Mouse (Mus musculus): ENCODE data around the gene Wasf2. TPM values are rescaled to one million over a fixed set of nuclear protein-coding genes. Genes with fewer than 3 reads are reported as not detected.

Gene Wasf2
- polyA plus RNA-seq, 1 experiment from 2014 or later, result 132 TPM

- Histone ChIP-seq H3K4me1 (peaks cover 21% of the 10 kb centered on the region), H3K27me3 (peaks cover 49% of the 10 kb centered on the region), H3K4me3 (no peak overlapping the region), H3K27ac (no peak overlapping the region), H3K9me3 (no peaks in the 10 kb centered on the region), H3K36me3 (no peaks in the 10 kb centered on the region), H3K4me2 (replicated peaks) (peak overlapping the region; percentile 99), H3K9ac (no peak overlapping the region)
- whole genome bisulfite sequencing, result 92% methylated on average over 19 of the region's 19 CpGs
- no peak for ATAC-seq (ENCODE audit: low FRiP score, low read depth)
These were observed 80.6 kb downstream of the Wasf2 start for GRCm38 (mm10) chr4:133210788-133211390.

- H3K9me3 ChIP-seq, result no peaks in the 10 kb centered on the region
- H3K4me3 ChIP-seq, result peak within 1 kb of the TSS; percentile 71
- H3K27me3 ChIP-seq, result peaks cover 49% of the 10 kb centered on the region
- peak within 1 kb of the TSS; percentile 99 for H3K4me2 ChIP-seq (replicated peaks)
- 3% methylated on average over 52 of the region's 52 CpGs for WGBS
- H3K27ac ChIP-seq, result no peak within 1 kb of the TSS
- peaks cover 21% of the 10 kb centered on the region for H3K4me1 ChIP-seq
- ATAC-seq (ENCODE audit: low FRiP score, low read depth), result no peak; the same call in 1 of the 2 replicates
- peak within 1 kb of the TSS; percentile 70 for H3K9ac ChIP-seq
- no peaks in the 10 kb centered on the region for H3K36me3 ChIP-seq
These were observed 81.7 kb downstream of the Wasf2 start, which contains the start of the genes Cd164l2 and Gpr3 for GRCm38 (mm10) chr4:133211751-133212561. Gene Cd164l2 (plus strand): TSS chr4:133212131. Gene Gpr3 (minus strand): TSS chr4:133212536.

GRCm38 (mm10) chr4:133212562-133213267, 82.4 kb downstream of the Wasf2 start:
- no peaks in the 10 kb centered on the region for H3K9me3 ChIP-seq
- H3K27me3 ChIP-seq, result peaks cover 49% of the 10 kb centered on the region
- peaks cover 21% of the 10 kb centered on the region for H3K4me1 ChIP-seq
- no peaks in the 10 kb centered on the region for H3K36me3 ChIP-seq
- H3K4me2 ChIP-seq (replicated peaks), result peak overlapping the region; percentile 99
- no peak overlapping the region for H3K27ac ChIP-seq
- H3K4me3 ChIP-seq, result peak overlapping the region; percentile 71
- ATAC-seq (ENCODE audit: low FRiP score, low read depth), result peak; percentile 78
- 2% methylated on average over 44 of the region's 44 CpGs for WGBS
- H3K9ac ChIP-seq, result peak overlapping the region; percentile 70

GRCm38 (mm10) chr4:133213268-133213590, 82.9 kb downstream of the Wasf2 start:
- WGBS, result 3% methylated on average over 9 of the region's 9 CpGs

GRCm38 (mm10) chr4:133213661-133214060, 83.4 kb downstream of the Wasf2 start:
- H3K36me3 ChIP-seq, result no peaks in the 10 kb centered on the region
- 0 out of 2 replicates have a peak overlapping the region, but pooled peaks have one; percentile 71 for H3K4me3 ChIP-seq
- no peak for ATAC-seq (ENCODE audit: low FRiP score, low read depth)
- H3K4me1 ChIP-seq, result peaks cover 21% of the 10 kb centered on the region
- H3K9ac ChIP-seq, result peak overlapping the region; percentile 31; the same call in 1 of the 2 replicates
- H3K9me3 ChIP-seq, result no peaks in the 10 kb centered on the region
- no peak overlapping the region for H3K27ac ChIP-seq
- WGBS, result 10% methylated on average over 10 of the region's 10 CpGs
- peaks cover 52% of the 10 kb centered on the region for H3K27me3 ChIP-seq
- peak overlapping the region; percentile 99 for H3K4me2 ChIP-seq (replicated peaks)

More at GRCm38 (mm10) chr4:133213268-133213590, 82.9 kb downstream of the Wasf2 start:
- Histone ChIP-seq H3K4me1 (peaks cover 21% of the 10 kb centered on the region), H3K9ac (peak overlapping the region; percentile 31; the same call in 1 of the 2 replicates), H3K4me3 (peak overlapping the region; percentile 71; the same call in 1 of the 2 replicates), H3K27me3 (peaks cover 52% of the 10 kb centered on the region), H3K9me3 (no peaks in the 10 kb centered on the region), H3K27ac (no peak overlapping the region), H3K4me2 (replicated peaks) (peak overlapping the region; percentile 99), H3K36me3 (no peaks in the 10 kb centered on the region)
- no peak for ATAC-seq (ENCODE audit: low FRiP score, low read depth)

GRCm38 (mm10) chr4:133217641-133218040, 87.3 kb downstream of the Wasf2 start:
- Histone ChIP-seq H3K36me3 (no peaks in the 10 kb centered on the region), H3K4me2 (replicated peaks) (no peak overlapping the region), H3K27me3 (peaks cover 62% of the 10 kb centered on the region), H3K4me3 (no peak overlapping the region), H3K4me1 (peaks cover 23% of the 10 kb centered on the region), H3K27ac (no peak overlapping the region), H3K9me3 (no peaks in the 10 kb centered on the region), H3K9ac (no peak overlapping the region)
- ATAC-seq (ENCODE audit: low FRiP score, low read depth), result no peak
- 3% methylated on average over 5 of the region's 5 CpGs for WGBS

GRCm38 (mm10) chr4:133218745-133219144, 88.4 kb downstream of the Wasf2 start:
- 93% methylated on average over 3 of the region's 3 CpGs for WGBS
- Histone ChIP-seq H3K27me3 (peaks cover 52% of the 10 kb centered on the region), H3K4me3 (no peak overlapping the region), H3K36me3 (no peaks in the 10 kb centered on the region), H3K27ac (no peak overlapping the region), H3K9ac (no peak overlapping the region), H3K4me2 (replicated peaks) (no peak overlapping the region), H3K4me1 (peaks cover 14% of the 10 kb centered on the region), H3K9me3 (no peaks in the 10 kb centered on the region)
- no peak for ATAC-seq (ENCODE audit: low FRiP score, low read depth)

GRCm38 (mm10) chr4:133220656-133221055, 90.4 kb downstream of the Wasf2 start:
- Histone ChIP-seq H3K36me3 (no peaks in the 10 kb centered on the region), H3K9me3 (no peaks in the 10 kb centered on the region), H3K4me3 (peak overlapping the region; percentile 44), H3K9ac (peak overlapping the region; percentile 65), H3K27ac (no peak overlapping the region), H3K4me1 (peaks cover 18% of the 10 kb centered on the region), H3K4me2 (replicated peaks) (peak overlapping the region; percentile 81), H3K27me3 (peaks cover 36% of the 10 kb centered on the region)
- 2% methylated on average over 25 of the region's 25 CpGs for WGBS
- ATAC-seq (ENCODE audit: low FRiP score, low read depth), result no peak

GRCm38 (mm10) chr4:133221701-133222100, 91.4 kb downstream of the Wasf2 start:
- Histone ChIP-seq H3K4me3 (no peak overlapping the region), H3K27ac (no peak overlapping the region), H3K36me3 (no peaks in the 10 kb centered on the region), H3K9ac (no peak overlapping the region), H3K9me3 (no peaks in the 10 kb centered on the region), H3K4me1 (peaks cover 20% of the 10 kb centered on the region), H3K4me2 (replicated peaks) (no peak overlapping the region), H3K27me3 (peaks cover 35% of the 10 kb centered on the region)
- WGBS, result 83% methylated on average over 8 of the region's 8 CpGs
- no peak for ATAC-seq (ENCODE audit: low FRiP score, low read depth)

- no peak overlapping the region for H3K27ac ChIP-seq
- no peak for ATAC-seq (ENCODE audit: low FRiP score, low read depth)
These were observed 93.6 kb downstream of the Wasf2 start for GRCm38 (mm10) chr4:133223875-133224274.

GRCm38 (mm10) chr4:133226073-133226472, 95.8 kb downstream of the Wasf2 start:
- Histone ChIP-seq H3K4me2 (replicated peaks) (no peak overlapping the region), H3K4me3 (no peak overlapping the region), H3K9me3 (no peaks in the 10 kb centered on the region), H3K36me3 (no peaks in the 10 kb centered on the region), H3K27ac (no peak overlapping the region), H3K4me1 (peaks cover 20% of the 10 kb centered on the region), H3K27me3 (peaks cover 17% of the 10 kb centered on the region), H3K9ac (no peak overlapping the region)
- 77% methylated on average over 10 of the region's 10 CpGs for WGBS
- no peak for ATAC-seq (ENCODE audit: low FRiP score, low read depth)

More at GRCm38 (mm10) chr4:133223875-133224274, 93.6 kb downstream of the Wasf2 start:
- peaks cover 33% of the 10 kb centered on the region for H3K27me3 ChIP-seq
- 49% methylated on average over 5 of the region's 5 CpGs for WGBS
- H3K4me1 ChIP-seq, result peaks cover 20% of the 10 kb centered on the region
- no peak overlapping the region for H3K4me2 ChIP-seq (replicated peaks)
- no peaks in the 10 kb centered on the region for H3K36me3 ChIP-seq
- no peak overlapping the region for H3K4me3 ChIP-seq
- H3K9ac ChIP-seq, result 0 out of 2 replicates have a peak overlapping the region, but pooled peaks have one; percentile 35
- H3K9me3 ChIP-seq, result no peaks in the 10 kb centered on the region

- Histone ChIP-seq H3K4me2 (replicated peaks) (no peak overlapping the region), H3K36me3 (no peaks in the 10 kb centered on the region), H3K4me1 (peaks cover 17% of the 10 kb centered on the region), H3K4me3 (no peak overlapping the region), H3K9ac (no peak overlapping the region), H3K9me3 (no peaks in the 10 kb centered on the region), H3K27ac (no peak overlapping the region), H3K27me3 (peaks cover 2% of the 10 kb centered on the region; the same call in 1 of the 2 replicates)
- 74% methylated on average over 8 of the region's 8 CpGs for WGBS
- ATAC-seq (ENCODE audit: low FRiP score, low read depth), result no peak
These were observed 97.3 kb downstream of the Wasf2 start for GRCm38 (mm10) chr4:133227636-133228035.

Measured in limb, embryonic 13.5 days (tissue).